Mouse (Mus musculus): ENCODE data around the gene Sbno2. TPM values are rescaled to one million over a fixed set of nuclear protein-coding genes. Genes with fewer than 3 reads are reported as not detected.

The Sbno2 gene
- total RNA-seq (2021) = 10 to 100 TPM; 11.2 to 12.2 TPM

DNA sequence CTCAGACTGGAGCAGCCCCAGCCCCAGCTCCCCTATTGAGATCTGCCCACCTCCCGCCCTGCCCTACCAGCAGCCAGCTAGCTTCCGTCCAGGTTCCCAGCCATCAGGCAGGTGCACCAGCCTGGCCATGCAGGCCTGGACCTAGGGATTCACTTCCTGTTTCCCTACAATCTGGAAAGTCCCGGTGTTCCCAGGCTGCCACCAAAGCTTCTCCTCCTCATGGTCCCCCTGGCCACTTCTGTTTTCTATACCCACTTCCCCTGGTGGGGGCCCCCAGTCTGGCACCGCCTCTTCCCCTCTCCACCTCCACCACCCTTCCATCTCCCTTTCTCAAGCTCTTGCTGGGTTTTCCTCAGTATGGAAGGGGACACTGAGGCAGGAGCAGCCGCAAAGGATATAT, at the start of gene Sbno2:
TSS of gene Sbno2 (minus strand) at position 112 of the 400 bp plus-strand sequence.
- no peak for DNase-seq
- intact Hi-C loops (cut with DNase I) = no loop called here

DNA sequence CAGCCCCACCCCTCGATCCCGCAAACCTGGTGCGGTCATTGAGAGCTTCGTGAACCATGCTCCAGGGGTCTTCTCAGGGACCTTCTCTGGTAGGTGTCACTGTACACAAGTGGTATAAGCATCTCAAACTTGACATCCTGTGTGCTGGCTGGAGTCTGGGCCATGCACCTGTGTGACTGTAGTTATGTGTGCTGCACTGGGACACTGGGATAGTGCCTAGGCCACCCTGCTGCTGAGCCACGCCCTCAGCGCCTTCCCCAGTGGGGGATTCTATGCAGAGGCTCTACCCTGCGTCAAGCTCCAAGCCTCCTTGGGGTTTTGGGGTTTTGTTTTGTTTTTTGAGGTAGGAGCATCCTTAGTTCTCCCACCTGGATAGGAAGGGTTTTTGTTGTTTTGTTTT, 49.0 kb upstream of the Sbno2 start:
- no peak for DNase-seq
- intact Hi-C loops (cut with DNase I) = no loop called here

DNA sequence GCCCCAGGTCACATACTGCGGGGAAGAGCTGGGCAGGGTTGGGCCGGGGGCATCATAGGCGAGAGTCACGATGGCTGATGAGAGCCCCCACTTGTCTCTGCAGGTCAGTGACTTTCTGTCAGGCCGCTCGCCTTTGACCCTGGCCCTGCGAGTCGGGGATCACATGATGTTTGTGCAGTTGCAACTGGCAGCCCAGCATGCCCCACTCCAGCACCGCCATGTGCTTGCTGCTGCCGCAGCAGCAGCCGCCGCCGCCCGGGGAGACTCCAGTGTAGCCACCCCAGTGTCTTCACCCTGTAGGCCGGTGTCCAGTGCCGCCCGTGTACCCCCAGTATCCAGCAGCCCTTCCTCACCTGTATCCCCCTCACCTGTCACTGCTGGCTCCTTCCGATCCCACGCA, 48.3 kb upstream of the Sbno2 start:
- intact Hi-C loops (cut with DNase I) = no loop called here
- no peak for DNase-seq

DNA sequence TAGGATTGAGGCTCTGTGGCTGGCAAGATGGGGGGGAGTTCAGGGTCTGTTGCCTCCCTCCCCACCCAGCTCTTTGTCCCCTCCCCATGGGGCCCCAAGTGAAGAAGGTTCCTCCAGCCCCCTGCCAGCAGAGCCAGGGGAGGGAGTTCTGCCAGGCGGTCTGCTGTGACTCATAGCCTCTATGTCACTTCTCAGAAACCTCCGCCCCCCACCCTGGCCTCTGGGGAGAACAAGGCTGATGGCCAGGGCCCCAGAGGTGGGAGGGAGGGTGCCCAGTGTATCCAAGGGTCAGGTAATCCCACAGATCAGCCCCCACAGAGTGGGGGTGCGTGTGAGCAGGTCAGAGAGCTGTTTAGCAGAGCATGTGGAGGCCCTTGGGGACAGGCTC, 47.5 kb upstream of the Sbno2 start:
- intact Hi-C loops (cut with DNase I) = no loop called here
- DNase-seq = peak in 1 of 2 experiments; percentile 67

DNA sequence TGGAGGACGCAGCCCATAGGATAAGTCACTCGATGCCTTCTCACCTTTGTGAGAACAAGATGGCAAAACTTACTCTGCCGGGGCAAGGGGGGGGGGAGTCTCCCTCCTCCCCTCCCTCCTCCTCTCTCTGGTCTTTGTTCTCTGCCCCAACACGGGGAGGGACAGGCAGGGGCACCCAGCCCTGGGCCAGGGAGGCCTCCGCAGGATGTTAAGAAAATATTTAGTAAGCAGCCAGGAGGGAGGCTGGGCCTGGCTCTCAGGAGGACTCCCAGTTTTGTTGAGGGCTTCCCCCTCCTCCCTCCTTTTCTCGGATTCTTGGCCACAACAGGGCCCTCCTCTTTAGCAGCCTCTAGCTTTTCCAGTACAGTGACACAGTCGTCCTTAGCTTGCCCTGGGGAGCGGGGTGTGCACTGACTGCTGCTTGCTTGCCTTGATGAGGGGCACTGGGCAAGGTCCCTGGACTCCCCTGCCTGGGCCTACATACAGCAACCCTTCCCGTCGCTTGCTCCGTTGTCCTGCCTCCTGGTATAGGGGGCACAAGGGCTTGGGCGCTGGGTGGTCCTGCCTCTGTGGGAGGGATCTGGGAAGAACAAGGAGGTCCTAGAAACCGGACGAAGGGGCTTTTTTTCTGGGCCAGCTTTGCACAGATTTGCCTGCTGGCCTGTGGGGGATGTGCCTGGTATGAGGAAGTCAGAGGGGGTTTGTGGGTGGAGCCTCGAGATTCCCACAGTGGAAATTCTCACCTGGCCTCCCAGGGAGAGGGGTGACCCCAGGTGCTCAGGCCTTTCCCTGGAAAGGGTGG, 46.9 kb upstream of the Sbno2 start:
- intact Hi-C loops (cut with DNase I) = no loop called here
- peak; percentile 59 to 71 for DNase-seq

DNA sequence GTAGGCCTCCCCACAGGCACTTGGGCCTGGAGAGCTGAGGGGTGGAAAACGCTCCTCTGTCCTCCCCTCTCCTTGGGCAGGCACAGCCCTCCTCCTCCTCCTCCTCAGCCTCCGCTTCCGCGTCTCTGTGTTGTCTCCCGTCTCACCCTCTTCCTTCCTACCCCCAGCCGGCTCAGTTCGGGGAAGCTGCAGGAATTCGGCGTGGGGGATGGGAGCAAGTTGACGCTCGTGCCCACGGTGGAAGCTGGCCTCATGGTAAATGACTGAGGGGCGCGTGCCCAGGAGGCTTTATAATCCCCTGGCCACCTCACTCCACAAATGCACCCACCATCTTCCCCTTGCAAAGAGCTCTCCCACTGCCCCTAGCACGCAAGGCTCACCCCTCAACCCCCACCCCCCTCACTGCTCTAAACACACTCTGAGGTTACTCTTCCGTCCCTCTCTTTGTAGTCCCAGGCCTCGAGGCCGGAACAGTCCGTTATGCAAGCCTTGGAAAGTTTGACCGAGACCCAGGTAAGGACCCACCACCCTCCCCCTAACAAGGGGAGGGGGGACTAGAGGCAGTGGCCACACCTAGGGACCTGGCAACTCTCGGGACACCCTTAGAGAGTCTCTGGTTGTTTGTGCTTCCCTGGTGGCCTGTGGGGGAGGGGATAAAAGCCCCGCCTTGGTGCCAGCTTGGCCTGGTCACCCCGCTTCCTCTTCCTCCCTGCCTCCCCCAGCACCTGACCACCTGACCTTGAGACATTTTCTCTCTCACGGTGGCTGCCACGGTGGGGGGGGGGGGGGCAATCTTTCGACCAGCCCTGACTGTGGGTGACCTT, 46.1 kb upstream of the Sbno2 start:
- intact Hi-C loops (cut with DNase I) = no loop called here

DNA sequence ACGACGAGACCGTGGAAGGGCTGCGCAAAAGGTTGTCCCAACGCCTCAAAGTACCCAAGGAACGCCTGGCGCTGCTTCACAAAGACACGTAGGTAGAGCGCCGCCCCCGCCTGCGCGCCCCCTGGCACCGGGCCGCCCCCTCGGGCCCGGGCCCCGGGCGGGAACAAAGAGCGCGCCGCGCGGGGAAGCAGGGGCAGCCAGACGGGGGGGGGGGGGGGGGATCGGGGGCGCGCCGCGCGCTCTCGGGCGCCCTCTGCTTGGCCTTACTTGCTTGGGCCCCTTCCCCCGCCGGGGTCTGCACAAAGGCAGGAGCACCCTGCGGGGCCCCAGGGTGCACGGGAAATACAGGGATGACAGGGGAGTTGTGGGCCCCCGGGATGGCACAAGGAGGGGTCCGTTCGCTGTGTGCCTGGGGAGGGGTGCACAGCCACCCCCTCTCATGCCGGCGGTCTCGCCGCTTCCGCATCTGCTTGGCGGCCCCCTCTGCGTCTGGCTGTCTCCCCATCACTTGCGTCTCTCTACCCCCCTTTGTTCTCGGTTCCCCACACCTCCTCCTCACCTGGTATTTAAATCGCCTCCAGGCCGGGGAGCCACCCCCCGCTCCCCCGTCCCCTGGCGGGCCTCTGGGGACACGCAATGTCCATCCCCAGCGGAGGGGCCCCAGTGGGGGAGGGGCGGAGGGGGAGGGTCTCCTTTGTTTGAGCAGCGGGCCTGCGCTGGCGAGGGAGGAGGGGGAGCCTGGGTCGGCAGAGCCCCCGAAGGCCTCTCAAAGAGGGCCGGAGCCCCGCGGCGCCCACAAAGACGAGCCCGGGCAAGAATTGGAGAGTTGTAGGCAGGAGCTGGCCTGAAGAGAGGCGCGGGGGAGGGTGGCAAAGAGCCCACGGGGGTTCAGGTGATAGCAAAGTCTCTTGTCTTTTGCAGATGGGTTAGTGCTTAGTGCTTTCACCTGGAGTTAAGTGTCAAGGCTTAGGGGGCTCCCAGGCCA, 45.1 kb upstream of the Sbno2 start:
- intact Hi-C loops (cut with DNase I) = loop anchor here (1.0 kb wide), 1 partner anchor 8 kb away; no protein-coding TSS in a partner anchor
- peak; percentile 55 to 79 for DNase-seq

More for the DNA sequence above, 46.1 kb upstream of the Sbno2 start:
- peak; percentile 69 to 73 for DNase-seq

DNA sequence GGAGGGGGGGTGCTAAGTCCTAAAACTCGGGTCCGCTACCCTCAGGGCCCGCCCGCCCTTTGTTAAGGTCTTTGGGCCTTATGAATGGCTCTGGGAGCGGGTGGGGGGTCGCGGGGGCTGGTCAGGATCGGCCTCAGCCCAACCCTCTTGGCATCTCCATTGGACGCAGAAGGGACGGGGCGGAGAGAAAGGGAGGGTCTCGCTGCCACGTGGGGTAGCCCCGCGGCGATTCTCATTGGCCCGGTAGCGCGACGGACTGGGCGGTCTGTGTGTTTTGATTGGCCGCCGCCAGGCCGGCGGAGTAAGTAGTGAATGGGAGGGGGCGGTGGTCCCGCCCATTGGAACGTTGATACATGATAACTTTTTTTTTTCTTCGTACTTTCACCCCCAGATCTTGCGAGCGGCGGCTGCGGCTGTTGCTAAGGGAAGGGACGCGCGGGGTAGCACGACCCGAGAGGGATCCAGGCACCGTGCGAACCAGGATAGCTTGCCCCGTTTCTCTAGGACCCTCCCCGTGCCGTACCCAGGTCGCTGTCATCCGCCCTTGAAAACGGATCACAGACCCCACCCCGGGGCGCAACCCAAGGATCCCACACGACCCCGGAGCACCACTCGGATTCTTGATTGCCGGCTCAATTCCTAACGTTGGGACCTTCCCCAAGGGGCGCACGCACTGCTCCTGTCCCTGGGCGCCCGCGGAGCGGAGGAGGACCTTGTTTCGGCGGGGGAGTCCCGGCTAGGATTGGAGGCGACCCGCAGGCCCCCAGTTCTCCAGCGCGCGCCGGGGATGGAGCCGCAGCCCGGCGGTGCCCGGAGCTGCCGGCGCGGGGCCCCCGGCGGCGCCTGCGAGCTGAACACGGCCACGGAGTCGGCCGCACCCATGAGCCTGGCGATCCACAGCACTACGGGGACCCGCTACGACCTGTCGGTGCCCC, 44.2 kb upstream of the Sbno2 start:
- peak; percentile 91 to 95 for DNase-seq
- intact Hi-C loops (cut with DNase I) = loop anchor here (1.0 kb wide), 1 partner anchor 9 kb away; no protein-coding TSS in a partner anchor

DNA sequence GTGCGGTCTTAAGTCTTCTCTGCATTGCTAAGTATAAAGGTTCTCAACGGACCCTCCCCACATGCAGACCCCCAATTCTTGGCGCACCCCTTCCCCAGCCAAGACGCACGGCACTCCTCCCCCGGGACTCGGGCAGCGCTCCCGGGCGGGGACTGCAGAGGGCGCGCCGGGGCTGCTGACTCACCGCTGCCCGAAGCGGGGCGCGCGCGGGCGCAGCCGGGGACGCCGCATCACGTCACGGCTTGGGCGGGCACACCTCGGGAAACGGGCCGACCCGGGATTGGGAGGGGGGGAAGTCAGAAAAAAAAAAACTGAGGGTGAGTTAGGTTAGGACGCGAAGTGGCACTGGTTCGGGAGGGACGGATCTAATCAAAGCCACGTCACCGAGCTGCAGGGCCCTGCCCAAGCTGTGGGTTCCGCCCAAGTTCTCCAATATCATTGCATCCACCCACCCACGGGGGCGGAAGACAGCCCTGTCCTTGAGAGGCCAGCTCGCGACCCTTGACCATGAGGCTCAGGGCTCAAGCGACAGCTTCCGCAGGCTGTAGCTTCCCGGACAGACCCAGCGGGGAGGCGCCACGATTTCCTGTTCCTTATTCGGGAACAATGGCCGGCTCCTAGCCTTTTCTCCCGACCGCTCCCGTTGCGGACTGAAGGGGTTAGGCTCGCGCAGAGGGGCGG, 43.4 kb upstream of the Sbno2 start:
- peak; percentile 96 to 97 for DNase-seq
- intact Hi-C loops (cut with DNase I) = loop anchor here (1.0 kb wide), 1 partner anchor 17 kb away; the partner anchor contains the start of gene Cirbp

DNA sequence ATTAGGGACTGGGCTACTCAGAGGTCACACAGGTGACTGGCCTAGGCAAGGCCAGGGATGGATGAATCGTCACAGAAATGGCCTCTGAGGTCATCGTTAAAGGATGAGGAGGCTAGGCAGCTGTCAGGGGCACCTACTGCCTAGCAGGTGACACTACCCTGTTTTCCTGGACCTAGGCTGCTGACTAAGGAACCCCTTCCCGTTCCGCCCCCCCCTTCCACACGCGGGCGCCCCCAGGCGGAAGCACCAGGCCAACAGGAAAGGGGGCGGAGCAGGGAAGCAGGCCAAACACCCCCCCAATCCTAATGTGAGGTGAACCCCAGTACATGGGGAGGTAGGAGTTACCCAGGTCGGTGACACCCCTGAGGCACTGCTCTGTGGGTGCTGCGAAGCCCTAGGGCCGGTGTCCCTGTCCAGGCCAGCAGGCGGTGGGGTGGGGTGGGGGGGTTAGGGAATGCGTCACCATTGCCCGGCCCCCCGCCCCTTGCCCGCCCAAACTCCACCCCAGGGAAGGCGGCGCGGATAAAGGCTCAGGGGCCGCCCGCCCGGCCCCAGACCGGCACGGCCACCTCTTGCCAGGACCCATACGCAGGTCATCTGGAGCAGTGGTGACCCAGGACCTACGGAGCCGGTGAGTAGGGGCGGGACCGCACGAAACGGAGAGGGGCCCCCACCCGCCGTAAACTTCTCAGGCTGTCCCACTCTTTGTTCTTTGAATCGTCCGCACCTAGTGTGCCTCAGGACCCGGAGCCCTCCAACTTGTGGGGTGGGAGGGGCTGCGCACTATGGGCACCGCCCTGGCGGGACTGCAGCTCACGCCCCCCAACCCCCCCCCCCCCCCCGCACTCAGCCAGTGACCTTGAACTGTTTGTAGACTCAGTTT, 42.6 kb upstream of the Sbno2 start, which contains the start of gene Midn:
TSS of gene Midn (plus strand) at position 554 of the 883 bp plus-strand sequence.
- intact Hi-C loops (cut with DNase I) = loop anchor here (1.0 kb wide), 1 partner anchor 17 kb away; the partner anchor contains the start of gene Cirbp
- DNase-seq = peak; percentile 90 to 94

DNA sequence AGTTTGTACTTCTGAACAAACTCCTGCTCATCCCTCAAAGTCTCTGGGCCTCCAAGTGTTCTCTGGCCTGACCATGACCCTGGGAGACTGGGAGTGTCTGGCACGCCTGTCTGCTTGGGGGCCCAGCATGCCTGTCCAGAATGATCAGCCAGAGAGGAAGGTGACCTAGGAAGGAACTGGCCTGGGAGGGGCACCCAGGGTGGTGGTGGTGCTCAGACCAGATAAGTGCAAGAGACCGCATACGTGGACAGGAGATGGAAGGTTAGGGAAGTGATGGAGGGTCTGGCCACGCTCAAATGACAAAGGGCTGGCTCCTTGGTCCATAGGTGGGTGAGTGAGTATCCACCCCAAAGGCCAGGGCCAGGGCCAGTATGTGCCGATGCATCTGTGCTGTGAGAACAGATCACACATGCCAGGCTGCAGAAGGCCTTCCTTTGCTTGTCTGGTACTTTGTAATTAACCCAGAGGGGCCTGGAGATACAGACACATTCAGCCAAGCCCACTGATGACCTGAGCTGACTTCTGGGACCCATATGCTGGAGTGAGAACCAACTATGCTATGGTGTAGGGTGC, 41.9 kb upstream of the Sbno2 start:
- intact Hi-C loops (cut with DNase I) = no loop called here
- peak in 1 of 2 experiments; percentile 43 for DNase-seq

DNA sequence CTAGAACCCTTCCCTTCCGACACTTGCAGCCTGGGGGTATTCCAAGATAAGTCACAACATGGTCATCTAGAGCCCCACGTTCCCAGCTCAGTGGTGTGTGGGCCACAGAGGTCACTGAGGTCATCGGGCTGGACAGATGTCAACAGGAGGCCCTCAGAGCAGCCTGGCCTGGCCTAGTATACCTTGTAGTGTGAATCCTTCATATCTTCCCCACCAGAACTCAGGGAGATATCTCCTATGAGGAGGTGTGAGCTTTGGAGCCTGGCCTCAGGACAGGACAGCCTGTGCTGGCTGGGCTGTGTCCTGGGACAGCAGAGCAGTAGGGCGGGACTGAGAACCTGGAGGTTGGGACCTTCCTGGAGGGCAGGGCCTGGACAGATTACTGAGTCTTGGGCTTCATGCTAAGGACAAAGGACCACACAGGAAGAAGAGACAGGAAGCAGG, 41.2 kb upstream of the Sbno2 start:
- peak; percentile 62 to 68 for DNase-seq
- intact Hi-C loops (cut with DNase I) = no loop called here

DNA sequence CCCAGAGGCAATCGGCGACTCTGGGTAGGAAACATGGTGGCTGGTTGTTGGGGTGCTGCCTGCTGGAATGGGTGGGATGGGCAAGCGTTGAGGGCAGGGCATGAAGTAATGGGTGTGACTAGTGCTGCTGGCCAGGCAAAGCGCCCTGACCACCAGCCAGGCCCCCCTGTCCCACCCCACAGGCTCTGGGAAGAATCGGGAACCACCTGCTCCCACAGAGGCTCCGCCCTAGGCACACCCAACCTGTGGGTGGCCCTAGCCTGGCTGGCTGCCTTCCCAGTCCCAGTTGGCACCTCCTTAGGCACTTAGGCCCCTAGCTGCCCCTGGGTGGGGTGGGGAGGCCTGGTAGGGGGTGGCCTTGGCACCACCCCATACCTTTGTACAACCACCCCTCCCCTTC, 40.5 kb upstream of the Sbno2 start:
- intact Hi-C loops (cut with DNase I) = loop anchor here (2.0 kb wide), 1 partner anchor 19 kb away; the partner anchor contains the start of gene Cirbp
- peak; percentile 56 to 69 for DNase-seq

DNA sequence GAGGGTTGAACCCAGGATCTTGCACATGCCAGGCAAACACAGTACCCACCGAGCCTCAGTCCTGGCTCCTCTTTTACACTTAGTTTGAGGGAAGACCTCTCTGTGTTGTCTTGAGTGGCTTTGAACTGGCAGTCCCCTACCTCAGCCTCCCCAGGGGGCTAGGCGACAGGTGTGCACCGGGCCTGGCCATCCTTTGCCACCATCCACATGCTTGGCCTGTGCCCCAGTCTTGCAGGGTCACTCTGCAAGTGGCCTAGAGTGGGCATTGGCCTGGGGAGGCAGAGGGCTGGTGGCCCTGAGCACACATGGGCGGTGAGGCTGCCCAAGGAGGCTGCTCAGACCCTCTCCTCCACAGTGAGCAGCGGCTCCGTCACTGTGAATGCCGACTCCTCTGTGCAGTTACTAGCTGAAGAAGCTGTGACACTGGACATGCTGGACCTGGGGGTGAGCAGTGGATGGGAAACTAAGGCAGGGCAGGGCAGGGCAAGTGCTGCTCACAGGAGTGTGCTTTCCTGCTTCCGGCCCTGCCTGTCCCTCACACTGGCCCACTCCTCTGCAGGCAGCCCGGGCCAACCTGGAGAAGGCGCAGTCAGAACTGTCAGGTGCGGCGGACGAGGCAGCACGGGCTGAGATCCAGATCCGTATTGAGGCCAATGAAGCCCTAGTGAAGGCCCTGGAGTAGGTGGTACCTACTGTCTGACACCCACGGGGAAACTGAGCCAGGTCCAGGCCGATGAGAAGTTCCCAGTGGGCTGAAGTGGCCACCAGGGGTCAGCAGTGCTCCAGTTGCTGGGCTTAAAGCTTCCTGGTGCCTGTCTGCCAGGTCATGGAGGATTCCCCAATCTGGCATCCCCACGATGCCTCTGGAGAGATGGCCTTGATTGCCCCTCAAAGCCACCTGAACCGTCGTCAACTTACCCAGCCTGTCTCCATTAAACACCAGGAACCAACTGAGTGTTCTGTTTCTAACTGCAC, 39.8 kb upstream of the Sbno2 start:
- DNase-seq = peak; percentile 86 to 87
- intact Hi-C loops (cut with DNase I) = loop anchor here (2.0 kb wide), 1 partner anchor 20 kb away; the partner anchor contains the start of gene Cirbp

DNA sequence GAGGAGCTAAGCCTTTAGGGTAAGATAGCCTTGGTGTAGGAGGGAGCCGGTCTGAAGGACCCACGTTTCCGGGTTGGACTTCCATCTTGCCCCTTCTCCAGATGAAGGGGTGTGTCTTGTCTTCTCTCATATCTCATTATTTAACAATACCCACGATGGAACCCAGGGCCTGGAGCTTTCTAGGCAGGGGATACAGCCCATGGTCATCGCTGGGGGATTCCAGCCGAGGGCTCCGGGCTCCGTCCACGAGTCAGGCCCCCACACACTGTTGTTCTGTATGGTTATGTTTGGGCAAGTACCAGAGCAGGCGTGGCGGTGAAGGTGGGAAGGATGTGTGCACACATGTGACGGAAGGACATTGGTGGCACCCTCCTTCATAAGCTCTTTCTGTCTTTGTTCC, 38.8 kb upstream of the Sbno2 start:
- intact Hi-C loops (cut with DNase I) = loop anchor here (2.0 kb wide), 1 partner anchor 21 kb away; the partner anchor contains the start of gene Cirbp

More for the DNA sequence above, 38.8 kb upstream of the Sbno2 start:
- DNase-seq = no peak
